Mouse (Mus musculus) testis, adult 2 months (tissue): ENCODE measurements around the gene Polg. TPM values are rescaled to one million over a fixed set of nuclear protein-coding genes. Genes with fewer than 3 reads are reported as not detected.

Source experiments
- H3K27ac ChIP-seq: fragments of 200-500 bp; 2 replicates; pipeline ENCODE4 v1.5.1; 2012; ENCODE audit warnings: low read depth, low read length; ENCODE audit not compliant: control insufficient read depth, insufficient read depth
- H3K27me3 ChIP-seq: fragments of 200-500 bp; 2 replicates; pipeline ENCODE4 v1.6.1; 2012; ENCODE audit warnings: mild to moderate bottlenecking, low read length, moderate library complexity; ENCODE audit not compliant: control insufficient read depth, insufficient read depth
- H3K36me3 ChIP-seq: fragments of 200-500 bp; 2 replicates; pipeline ENCODE4 v1.6.1; 2012; ENCODE audit warnings: mild to moderate bottlenecking, low read length; ENCODE audit not compliant: control insufficient read depth, insufficient read depth
- H3K4me1 ChIP-seq: fragments of 200-500 bp; 2 replicates; pipeline ENCODE4 v1.6.1; 2012; ENCODE audit warnings: low read length; ENCODE audit not compliant: control insufficient read depth, insufficient read depth
- H3K4me3 ChIP-seq: fragments of 200-500 bp; 2 replicates; pipeline ENCODE4 v1.5.1; 2012; ENCODE audit warnings: low read depth, mild to moderate bottlenecking, low read length, moderate library complexity, mixed read lengths; ENCODE audit not compliant: control insufficient read depth
- CTCF ChIP-seq: fragments of 200-500 bp; IDR thresholded peaks from 2 replicates; pipeline ENCODE4 v1.5.1; 2012; ENCODE audit warnings: low read depth, mild to moderate bottlenecking, inconsistent platforms, low read length, moderate library complexity; ENCODE audit not compliant: control insufficient read depth, insufficient read depth, insufficient replicate concordance
- POLR2A ChIP-seq: fragments of 200-500 bp; IDR thresholded peaks from 2 replicates; pipeline ENCODE4 v1.6.1; 2012; ENCODE audit warnings: low read depth, mild to moderate bottlenecking, inconsistent platforms, low read length, moderate library complexity; ENCODE audit not compliant: control insufficient read depth
- polyA plus RNA-seq: library from polyadenylated mRNA; depleted of rRNA; stranded (reverse); fragments of >200 nt; gene quantifications from 2 replicates; pipeline ENCODE4 v1.2.3, GENCODE M21; 2012

Gene Polg
- polyA plus RNA-seq, 1 experiment: 78.3 TPM

DNA sequence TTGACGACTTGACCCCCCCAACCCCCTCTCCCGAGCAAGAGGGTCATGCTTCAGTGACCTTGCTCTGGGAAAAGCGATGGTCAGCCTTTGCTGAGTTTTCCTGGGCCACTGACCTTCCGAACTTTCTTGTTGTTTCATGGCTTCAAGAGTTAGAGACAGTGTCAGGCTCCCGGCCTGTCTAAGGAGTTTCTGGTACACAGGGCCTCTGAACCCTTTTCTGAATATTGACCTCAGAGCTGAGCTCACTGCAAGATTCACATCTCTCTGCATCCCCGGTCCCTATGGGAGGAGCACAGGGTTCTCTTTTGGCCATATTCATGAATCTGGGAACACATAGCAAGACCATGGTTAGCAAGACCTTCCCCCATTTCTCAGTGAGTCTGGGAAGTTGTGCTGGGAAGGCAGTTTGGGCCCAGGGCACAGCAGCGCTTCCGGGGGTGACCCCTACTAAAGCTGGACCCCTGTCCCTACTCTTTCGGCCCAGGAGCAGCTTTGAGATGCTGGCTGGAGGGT is 30.7 kb upstream of the Polg start:
- Histone ChIP-seq H3K36me3 (no peaks in the 10 kb centered on the region), H3K4me3 (peak overlapping the region; percentile 63), H3K4me1 (peaks cover 27% of the 10 kb centered on the region), H3K27ac (no peak overlapping the region), H3K27me3 (peaks cover 9% of the 10 kb centered on the region)
- TF ChIP-seq POLR2A: no peak
- TF ChIP-seq CTCF: no peak

DNA sequence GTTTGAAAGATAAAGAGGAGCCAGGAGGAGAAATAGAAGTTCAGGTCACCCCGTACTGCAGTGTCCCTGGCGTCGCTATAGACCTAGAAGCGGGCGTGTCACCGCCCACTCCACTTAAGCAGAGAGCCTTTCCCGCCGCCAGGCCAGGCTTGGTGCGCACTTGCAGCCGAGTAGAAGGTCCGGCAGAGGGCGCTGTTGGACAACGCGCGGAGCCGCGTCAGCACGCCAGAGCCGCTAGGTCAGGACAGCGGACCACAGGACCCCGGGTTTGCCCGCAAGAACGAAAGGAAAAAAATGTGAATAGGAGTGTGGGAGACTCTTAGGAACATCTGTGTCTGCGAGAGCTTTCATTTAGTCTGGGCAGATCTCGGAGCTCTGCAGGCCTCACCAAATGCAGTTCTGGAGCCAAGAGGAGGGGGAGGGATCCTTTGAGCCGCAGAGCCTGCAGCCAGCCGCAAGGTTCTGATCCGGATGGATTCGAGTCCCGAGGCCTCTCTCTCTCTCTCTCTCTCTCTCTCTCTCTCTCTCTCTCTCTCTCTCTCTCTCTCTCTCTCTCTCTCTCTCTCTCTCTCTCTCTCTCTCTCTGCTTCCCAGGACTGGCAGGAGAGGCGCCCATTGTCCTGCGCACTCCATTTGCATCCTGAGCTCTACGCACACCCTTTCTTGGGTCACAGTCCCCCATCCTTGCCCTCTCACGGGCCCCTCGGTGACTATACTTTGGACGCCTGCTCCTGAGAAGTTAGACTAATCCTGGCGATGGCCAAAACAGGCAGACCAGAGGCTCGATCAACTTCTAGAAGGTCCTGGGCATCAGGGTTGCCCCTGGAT is 30.0 kb upstream of the Polg start:
- no peaks in the 10 kb centered on the region for H3K36me3 ChIP-seq
- H3K27me3 ChIP-seq: peaks cover 9% of the 10 kb centered on the region
- no peak for TF ChIP-seq POLR2A
- peak; percentile 99 for TF ChIP-seq CTCF
- H3K27ac ChIP-seq: no peak overlapping the region
- peak overlapping the region; percentile 63 for H3K4me3 ChIP-seq
- peaks cover 27% of the 10 kb centered on the region for H3K4me1 ChIP-seq

DNA sequence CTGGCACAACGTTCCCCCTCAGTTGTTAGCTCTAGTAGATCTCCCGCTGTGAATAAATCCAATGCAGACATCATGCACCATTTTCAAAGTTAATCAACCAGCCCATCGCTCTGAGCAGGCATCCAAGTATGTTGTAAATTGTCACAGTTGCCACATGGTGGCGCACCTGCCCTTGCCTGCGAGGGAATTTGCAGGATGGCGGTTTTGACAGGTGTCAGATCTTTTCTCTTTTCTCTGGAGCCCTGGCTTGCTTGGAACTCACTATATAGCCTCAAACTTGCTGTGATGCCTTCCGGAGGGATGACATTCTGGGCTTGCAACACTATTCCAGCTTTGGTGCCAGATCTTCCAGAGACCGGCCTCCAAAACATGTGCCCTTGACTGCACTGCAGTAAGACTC is 27.8 kb upstream of the Polg start:
- H3K27ac ChIP-seq: no peak overlapping the region
- TF ChIP-seq POLR2A: no peak
- TF ChIP-seq CTCF: peak; percentile 72; the same call in 1 of the 2 replicates
- no peak overlapping the region for H3K4me3 ChIP-seq
- H3K27me3 ChIP-seq: peaks cover 9% of the 10 kb centered on the region
- H3K36me3 ChIP-seq: no peaks in the 10 kb centered on the region
- peaks cover 15% of the 10 kb centered on the region for H3K4me1 ChIP-seq

DNA sequence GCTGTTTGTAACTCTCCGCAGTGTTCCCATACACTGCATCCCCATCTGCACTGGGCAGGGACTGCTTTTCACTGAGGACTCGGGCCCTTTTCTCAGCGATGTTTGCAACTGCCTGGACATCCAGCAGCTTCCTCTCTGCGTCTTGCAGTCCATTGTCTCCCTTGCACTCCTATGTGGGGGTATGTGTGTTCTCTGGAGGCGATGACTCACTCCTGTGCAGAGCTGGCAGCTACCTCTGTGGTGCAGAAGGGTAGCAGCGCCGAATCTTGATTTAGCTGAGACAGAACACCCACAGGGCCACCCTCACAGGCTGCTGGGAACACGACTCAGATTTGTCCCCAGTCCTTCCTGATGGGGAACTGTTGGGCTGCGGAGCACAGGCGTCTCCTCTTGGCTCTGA is 20.4 kb upstream of the Polg start:
- Histone ChIP-seq H3K4me1 (no peaks in the 10 kb centered on the region), H3K27ac (no peak overlapping the region), H3K36me3 (no peaks in the 10 kb centered on the region), H3K4me3 (no peak overlapping the region), H3K27me3 (no peaks in the 10 kb centered on the region)
- no peak for TF ChIP-seq CTCF
- no peak for TF ChIP-seq POLR2A

DNA sequence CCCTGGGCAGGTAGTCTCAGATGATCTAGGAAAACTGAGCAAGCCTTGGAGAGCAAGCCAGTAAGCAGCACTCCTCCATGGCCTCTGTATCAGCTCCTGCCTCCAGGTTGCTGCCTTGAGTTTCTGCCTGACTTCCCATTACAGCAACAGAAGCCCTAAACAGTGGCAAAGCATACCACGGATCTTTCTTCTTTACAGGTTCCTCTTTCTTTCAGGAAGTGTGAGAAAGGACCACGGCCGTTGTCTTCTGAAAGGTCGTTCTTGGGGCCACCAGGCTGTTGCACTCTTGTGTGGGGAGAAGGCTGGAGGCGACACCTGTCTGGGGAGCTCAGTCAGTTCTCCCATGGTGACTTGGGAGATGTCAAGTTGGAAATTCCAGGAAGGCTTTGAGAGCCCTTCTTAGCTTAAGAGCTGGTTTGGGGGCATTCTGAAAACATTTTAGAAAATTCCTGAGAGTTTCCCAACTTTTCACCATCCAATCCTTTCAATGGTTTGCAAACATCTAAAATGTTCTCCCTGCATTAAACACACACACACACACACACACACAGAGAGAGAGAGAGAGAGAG is 8.8 kb upstream of the Polg start:
- no peak overlapping the region for H3K27ac ChIP-seq
- H3K4me1 ChIP-seq: peaks cover 2% of the 10 kb centered on the region
- H3K4me3 ChIP-seq: no peak overlapping the region
- H3K27me3 ChIP-seq: no peaks in the 10 kb centered on the region
- H3K36me3 ChIP-seq: no peaks in the 10 kb centered on the region
- TF ChIP-seq POLR2A (no peak), CTCF (no peak)

DNA sequence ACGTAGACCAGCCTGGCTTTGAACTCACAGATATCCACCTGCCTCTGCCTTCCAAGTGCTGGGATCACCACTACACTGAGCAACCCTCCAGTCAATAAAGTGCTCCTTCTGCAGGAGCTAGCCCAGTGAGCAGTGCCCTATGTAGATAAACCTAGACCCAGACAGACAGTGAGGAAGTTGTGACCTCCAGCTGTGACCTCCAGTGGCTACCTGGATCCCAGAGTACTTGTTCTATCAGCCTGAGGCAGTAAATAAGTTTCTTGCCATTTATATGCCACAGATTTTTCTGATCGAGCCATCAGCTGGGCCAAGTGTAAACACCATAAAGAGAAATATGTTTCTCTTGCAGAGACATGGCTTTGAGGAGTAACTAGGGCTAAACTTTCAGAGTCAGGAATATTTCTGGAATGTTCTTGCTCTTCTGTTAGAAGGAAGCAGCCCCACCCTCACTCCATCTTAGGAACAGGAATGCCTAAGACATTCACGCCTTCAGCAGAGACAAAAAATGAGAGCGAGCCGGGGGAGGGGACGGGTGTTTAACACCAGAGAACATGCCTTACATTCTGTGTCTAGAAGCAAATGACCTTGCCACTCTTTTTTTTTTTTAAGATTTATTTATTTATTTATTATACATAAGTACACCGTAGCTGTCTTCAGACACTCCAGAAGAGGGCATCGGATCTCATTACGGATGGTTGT is 7.5 kb upstream of the Polg start:
- TF ChIP-seq POLR2A (no peak), CTCF (no peak)
- no peak overlapping the region for H3K27ac ChIP-seq

DNA sequence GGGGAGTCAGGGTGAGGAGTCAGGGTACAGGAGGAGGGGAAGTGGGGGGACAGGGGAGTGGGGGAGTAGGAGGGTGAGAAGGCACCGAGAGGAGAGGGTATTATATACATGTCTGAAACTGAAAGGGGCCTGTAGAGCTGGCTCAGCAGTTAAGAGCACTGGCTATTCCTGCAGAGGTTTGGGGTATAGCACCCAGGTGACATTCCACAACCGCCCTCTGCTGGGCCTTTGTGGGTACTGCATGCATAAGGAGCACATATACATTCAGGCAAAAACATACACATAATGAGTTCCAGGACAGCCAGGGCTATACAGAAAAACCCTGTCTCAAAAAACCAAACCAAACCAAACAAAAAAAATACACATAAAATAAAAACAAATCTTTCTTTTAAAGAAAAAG is 6.6 kb upstream of the Polg start:
- Histone ChIP-seq H3K27me3 (no peaks in the 10 kb centered on the region), H3K27ac (no peak overlapping the region), H3K4me1 (peaks cover 2% of the 10 kb centered on the region), H3K4me3 (no peak overlapping the region), H3K36me3 (no peaks in the 10 kb centered on the region)
- TF ChIP-seq POLR2A: no peak
- peak; percentile 68; the same call in 1 of the 2 replicates for TF ChIP-seq CTCF

More for the DNA sequence above, 7.5 kb upstream of the Polg start:
- H3K36me3 ChIP-seq: no peaks in the 10 kb centered on the region
- peaks cover 2% of the 10 kb centered on the region for H3K4me1 ChIP-seq
- no peak overlapping the region for H3K4me3 ChIP-seq
- no peaks in the 10 kb centered on the region for H3K27me3 ChIP-seq
